Mouse (Mus musculus) midbrain, embryonic 15.5 days (tissue): ENCODE measurements around the gene Fis1. TPM values are rescaled to one million over a fixed set of nuclear protein-coding genes. Genes with fewer than 3 reads are reported as not detected.

Experiments
- ATAC-seq: fragments of 200-750 bp; cut with Nextera tagmentation; replicated peaks from 2 replicates; pipeline ENCODE4 v1.8.0; 2017; ENCODE audit warnings: moderate TSS enrichment
- H3K27ac ChIP-seq: fragments of 300-500 bp; sonication (generic); 2 replicates; pipeline ENCODE4 v1.5.1; 2015; ENCODE audit warnings: mild to moderate bottlenecking, inconsistent platforms
- H3K27me3 ChIP-seq: fragments of 300-500 bp; sonication (generic); replicated peaks from 2 replicates; pipeline ENCODE4 v1.6.1; 2015; ENCODE audit warnings: inconsistent platforms
- H3K36me3 ChIP-seq: fragments of 300-500 bp; sonication (generic); replicated peaks from 2 replicates; pipeline ENCODE4 v1.6.1; 2015; ENCODE audit warnings: inconsistent platforms
- H3K4me1 ChIP-seq: fragments of 300-500 bp; sonication (generic); 2 replicates; pipeline ENCODE4 v1.6.1; 2015; ENCODE audit warnings: inconsistent platforms
- H3K4me2 ChIP-seq: fragments of 300-500 bp; sonication (generic); 2 replicates; pipeline ENCODE4 v1.6.1; 2015; ENCODE audit warnings: inconsistent platforms, mild to moderate bottlenecking, moderate library complexity
- H3K4me3 ChIP-seq: fragments of 300-500 bp; sonication (generic); 2 replicates; pipeline ENCODE4 v1.5.1; 2015; ENCODE audit warnings: mild to moderate bottlenecking, inconsistent platforms
- H3K9ac ChIP-seq: fragments of 300-500 bp; sonication (generic); 2 replicates; pipeline ENCODE4 v1.6.1; 2015; ENCODE audit warnings: mild to moderate bottlenecking, inconsistent platforms
- H3K9me3 ChIP-seq: fragments of 300-500 bp; sonication (generic); 2 replicates; pipeline ENCODE4 v1.6.1; 2016; ENCODE audit warnings: inconsistent platforms
- WGBS: fragments of 180-500 bp; shearing (Covaris S2); methylation state at CpG from one replicate; pipeline ENCODE4 v1.1.7; 2015; ENCODE audit warnings: mixed read lengths; 5-methylcytosine and 5-hydroxymethylcytosine counted together
- polyA plus RNA-seq: library from polyadenylated mRNA; unstranded; fragments of >200 nt; fragmentation: Nextera tagmentation; extraction: Ambion mirVana; gene quantifications from 2 replicates; pipeline ENCODE4 v1.2.1, GENCODE M21; 2015

The Fis1 gene
- 357 and 367 TPM in 2 replicates for polyA plus RNA-seq

DNA sequence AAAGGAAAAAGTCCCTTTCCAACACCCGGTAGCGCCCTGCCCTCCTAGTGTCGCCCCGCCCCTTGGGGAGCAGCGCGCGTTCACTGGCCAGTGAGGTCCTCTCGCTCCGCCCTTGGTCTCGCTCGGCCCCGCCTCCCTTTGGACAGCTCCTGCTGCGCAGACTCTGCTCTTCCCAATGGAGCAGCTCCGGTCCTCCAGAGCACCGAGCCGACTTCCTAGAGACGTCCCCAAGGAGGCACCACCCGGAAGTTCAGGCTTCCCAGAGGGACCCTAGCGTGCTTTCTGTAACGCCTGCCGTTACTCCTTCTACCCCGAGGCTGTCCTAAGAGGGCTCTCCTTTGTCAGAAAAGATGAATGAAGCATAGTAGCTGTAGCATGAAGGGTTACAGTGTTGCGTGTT is at the start of gene Fis1:
Gene Fis1 (plus strand): TSS at position 261 of the 400 bp plus-strand sequence.
- Histone ChIP-seq H3K27ac (peak within 1 kb of the TSS; percentile 79), H3K36me3 (no peaks in the 10 kb centered on the region), H3K4me2 (peak within 1 kb of the TSS; percentile 61), H3K9ac (peak within 1 kb of the TSS; percentile 69), H3K4me3 (peak within 1 kb of the TSS; percentile 68), H3K4me1 (peaks cover 33% of the 10 kb centered on the region), H3K9me3 (no peaks in the 10 kb centered on the region), H3K27me3 (no peaks in the 10 kb centered on the region)
- WGBS, result under 1% methylated on average over 23 of the region's 23 CpGs
- peak; percentile 98 for ATAC-seq

DNA sequence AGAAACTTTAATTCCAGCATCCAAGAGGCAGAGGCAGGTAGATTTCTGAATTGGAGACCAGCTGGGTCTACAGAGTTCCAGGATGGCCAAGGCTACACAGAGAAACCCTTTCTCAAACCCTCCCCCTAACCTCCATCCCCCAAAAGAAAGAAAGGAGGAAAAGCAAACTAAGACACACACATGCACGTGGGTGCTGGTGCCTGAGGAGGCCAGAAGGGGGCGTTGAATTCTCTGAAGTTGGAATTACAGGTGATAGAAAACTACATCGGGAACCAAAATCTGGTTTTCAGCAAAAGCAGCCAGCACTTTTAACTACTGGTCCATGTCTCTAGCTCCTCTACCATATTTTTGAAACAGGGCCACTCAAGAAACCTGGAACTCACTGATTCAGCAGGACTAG is 48.5 kb upstream of the Fis1 start:
- Histone ChIP-seq H3K4me2 (no peak overlapping the region), H3K27ac (no peak overlapping the region), H3K27me3 (no peaks in the 10 kb centered on the region), H3K36me3 (no peaks in the 10 kb centered on the region), H3K4me3 (no peak overlapping the region), H3K4me1 (peaks cover 16% of the 10 kb centered on the region), H3K9ac (no peak overlapping the region), H3K9me3 (no peaks in the 10 kb centered on the region)
- ATAC-seq, result no peak
- WGBS, result 64% methylated on average over 3 of the region's 3 CpGs

DNA sequence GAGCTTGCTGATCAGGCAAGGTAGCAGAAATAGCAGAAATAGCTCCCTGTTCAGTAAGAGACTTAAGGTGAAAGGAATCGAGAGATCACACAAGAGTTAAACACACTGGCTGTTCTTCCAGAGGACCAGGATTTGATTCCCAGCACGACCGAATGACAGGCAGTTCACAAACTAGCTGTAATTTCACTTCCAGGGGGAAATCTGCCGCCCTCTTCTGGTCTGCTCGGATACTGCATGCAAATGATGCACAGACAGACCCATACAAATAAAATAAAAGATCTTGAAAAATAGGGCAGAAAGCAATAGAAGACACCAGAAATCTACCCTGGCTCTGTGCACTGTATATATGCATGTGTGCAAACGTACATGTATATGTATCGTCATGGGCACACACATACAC is 47.4 kb upstream of the Fis1 start:
- Histone ChIP-seq H3K4me1 (peaks cover 16% of the 10 kb centered on the region), H3K4me2 (no peak overlapping the region), H3K27ac (no peak overlapping the region), H3K9me3 (no peaks in the 10 kb centered on the region), H3K27me3 (no peaks in the 10 kb centered on the region), H3K4me3 (no peak overlapping the region), H3K9ac (no peak overlapping the region), H3K36me3 (no peaks in the 10 kb centered on the region)
- no peak for ATAC-seq
- 54% methylated on average over 7 of the region's 7 CpGs for WGBS

DNA sequence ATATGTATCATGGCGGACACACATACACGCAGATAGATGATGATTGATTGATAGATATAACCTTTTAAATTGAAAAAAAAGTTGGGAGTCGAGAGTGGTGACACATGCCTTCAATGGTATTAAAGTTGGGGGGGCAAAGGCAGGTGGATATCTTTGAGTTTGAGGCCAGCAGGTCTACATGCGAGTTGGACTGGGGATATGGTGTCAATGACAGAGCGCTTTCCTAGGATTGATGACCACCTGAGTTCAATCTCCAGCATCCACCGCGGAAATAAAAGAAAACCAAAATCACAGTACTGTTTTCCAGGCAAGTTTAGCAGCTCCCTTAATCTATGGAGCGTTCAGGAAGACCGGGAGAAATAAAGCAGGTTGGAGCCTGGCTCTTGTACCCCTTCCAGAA is 45.5 kb upstream of the Fis1 start:
- Histone ChIP-seq H3K4me3 (peak overlapping the region; percentile 84), H3K9ac (peak overlapping the region; percentile 33; the same call in 1 of the 2 replicates), H3K4me1 (peaks cover 16% of the 10 kb centered on the region), H3K9me3 (no peaks in the 10 kb centered on the region), H3K4me2 (peak overlapping the region; percentile 58), H3K27me3 (no peaks in the 10 kb centered on the region), H3K27ac (peak overlapping the region; percentile 66; the same call in 1 of the 2 replicates), H3K36me3 (peaks cover 8% of the 10 kb centered on the region; the same call in 1 of the 2 replicates)
- WGBS, result 46% methylated on average over 9 of the region's 9 CpGs
- peak; percentile 40 for ATAC-seq

DNA sequence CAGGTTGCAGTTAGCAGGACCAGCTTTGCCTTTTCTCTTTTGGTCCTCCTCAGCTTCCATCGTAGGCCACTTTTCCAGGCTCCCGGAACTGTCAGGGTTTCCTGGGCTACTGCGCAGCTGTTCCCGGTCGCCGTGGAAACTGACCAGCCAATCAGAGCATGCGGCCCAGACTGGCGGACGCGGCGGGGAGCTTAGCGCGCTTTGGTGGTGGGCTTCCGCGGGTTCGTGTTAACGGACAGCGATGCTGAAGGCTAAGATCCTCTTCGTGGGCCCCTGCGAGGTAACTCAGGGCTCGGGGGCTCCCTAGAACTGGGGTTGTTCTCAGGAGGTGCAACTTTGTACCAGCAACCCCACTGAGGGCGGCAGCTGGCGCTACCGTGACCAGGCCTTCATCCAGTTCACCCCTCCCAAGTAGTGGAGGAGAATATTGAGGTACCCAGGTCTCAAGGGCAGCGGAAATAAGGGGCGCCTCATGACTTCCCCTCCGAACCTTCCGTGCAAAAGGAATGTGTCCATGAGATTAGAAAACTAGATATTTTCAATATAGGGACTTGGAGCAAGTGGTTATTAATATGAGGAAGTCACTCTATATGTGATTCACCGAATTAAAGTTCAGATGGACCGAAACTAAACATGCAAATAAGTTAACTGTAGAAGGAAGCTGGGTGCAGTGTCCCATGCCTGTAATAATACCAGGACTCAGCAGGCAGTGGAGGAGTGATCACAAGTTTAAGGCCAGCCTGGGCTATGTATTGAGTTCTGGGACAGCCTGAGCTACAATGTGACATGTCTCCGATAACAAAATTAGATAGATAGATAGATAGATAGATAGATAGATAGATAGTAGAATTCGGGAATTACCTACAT is 44.9 kb upstream of the Fis1 start, which contains the start of gene Ift22:
Gene Ift22 (plus strand): TSS at position 160 of the 867 bp plus-strand sequence.
- peak; percentile 96 for ATAC-seq
- H3K27ac ChIP-seq, result peak within 1 kb of the TSS; percentile 66
- H3K36me3 ChIP-seq, result peaks cover 11% of the 10 kb centered on the region; the same call in 1 of the 2 replicates
- peaks cover 16% of the 10 kb centered on the region for H3K4me1 ChIP-seq
- peak within 1 kb of the TSS; percentile 58 for H3K4me2 ChIP-seq
- no peaks in the 10 kb centered on the region for H3K27me3 ChIP-seq
- 8% methylated on average over 32 of the region's 32 CpGs for WGBS
- H3K9ac ChIP-seq, result peak within 1 kb of the TSS; percentile 67
- H3K9me3 ChIP-seq, result no peaks in the 10 kb centered on the region
- peak within 1 kb of the TSS; percentile 84 for H3K4me3 ChIP-seq

DNA sequence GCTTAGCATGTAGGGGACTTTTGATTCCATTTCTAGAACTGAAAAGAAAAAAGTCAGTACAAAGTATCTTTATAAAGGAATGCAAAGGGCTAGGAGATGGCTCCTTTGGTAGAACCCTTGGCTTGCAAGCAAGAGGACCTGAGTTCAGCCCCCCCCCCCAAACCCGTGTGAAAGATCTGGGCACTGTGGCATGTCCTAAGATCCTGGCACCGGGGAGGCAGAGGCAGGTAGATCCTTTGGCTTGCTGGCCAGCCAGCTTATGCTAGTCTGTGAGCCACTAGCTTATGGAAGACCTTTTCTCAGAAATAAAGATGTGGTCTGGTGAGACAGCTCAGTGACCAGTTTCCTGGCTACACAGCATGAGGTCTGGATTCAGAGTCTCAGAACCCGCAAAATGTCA is 38.9 kb upstream of the Fis1 start:
- 76% methylated on average over 3 of the region's 3 CpGs for WGBS
- Histone ChIP-seq H3K27ac (no peak overlapping the region), H3K4me1 (peaks cover 3% of the 10 kb centered on the region), H3K9ac (no peak overlapping the region), H3K4me3 (no peak overlapping the region), H3K27me3 (no peaks in the 10 kb centered on the region), H3K9me3 (no peaks in the 10 kb centered on the region), H3K36me3 (peaks cover 14% of the 10 kb centered on the region; the same call in 1 of the 2 replicates), H3K4me2 (no peak overlapping the region)
- no peak for ATAC-seq

DNA sequence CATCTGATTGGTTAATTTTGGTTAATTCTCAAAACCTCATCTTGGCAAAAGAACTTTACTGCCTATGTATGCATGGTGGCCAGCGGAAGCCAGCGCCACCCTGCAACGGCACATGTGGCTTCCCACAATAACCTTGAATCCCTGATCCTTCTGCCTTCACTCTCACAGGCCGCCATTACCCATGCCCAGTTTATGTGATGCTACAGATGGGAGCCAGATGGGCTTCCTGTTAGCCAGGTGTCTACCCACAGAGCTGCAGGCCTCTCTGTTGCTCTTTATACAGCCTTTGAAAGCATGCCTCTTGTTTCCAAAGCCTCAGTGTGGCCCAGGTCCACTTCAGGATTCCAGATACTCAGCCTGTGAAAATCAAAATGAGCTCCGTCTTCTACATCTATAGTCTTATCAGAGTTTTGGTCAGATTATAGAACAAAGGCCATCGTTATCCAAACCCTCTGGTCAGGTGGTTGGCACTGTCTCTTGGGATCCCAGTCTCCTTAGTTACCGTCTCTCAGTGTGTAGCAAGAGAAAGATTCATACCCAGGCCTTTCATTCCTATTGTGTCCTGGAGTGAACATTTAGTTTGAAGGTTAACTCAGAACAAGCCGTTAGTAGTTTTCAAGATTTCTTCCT is 35.3 kb upstream of the Fis1 start:
- Histone ChIP-seq H3K4me3 (no peak overlapping the region), H3K4me2 (no peak overlapping the region), H3K36me3 (peaks cover 6% of the 10 kb centered on the region; the same call in 1 of the 2 replicates), H3K9ac (no peak overlapping the region), H3K9me3 (no peaks in the 10 kb centered on the region), H3K27ac (no peak overlapping the region), H3K27me3 (no peaks in the 10 kb centered on the region), H3K4me1 (peaks cover 5% of the 10 kb centered on the region)
- ATAC-seq, result no peak
- WGBS, result 94% methylated on average over 8 of the region's 8 CpGs

DNA sequence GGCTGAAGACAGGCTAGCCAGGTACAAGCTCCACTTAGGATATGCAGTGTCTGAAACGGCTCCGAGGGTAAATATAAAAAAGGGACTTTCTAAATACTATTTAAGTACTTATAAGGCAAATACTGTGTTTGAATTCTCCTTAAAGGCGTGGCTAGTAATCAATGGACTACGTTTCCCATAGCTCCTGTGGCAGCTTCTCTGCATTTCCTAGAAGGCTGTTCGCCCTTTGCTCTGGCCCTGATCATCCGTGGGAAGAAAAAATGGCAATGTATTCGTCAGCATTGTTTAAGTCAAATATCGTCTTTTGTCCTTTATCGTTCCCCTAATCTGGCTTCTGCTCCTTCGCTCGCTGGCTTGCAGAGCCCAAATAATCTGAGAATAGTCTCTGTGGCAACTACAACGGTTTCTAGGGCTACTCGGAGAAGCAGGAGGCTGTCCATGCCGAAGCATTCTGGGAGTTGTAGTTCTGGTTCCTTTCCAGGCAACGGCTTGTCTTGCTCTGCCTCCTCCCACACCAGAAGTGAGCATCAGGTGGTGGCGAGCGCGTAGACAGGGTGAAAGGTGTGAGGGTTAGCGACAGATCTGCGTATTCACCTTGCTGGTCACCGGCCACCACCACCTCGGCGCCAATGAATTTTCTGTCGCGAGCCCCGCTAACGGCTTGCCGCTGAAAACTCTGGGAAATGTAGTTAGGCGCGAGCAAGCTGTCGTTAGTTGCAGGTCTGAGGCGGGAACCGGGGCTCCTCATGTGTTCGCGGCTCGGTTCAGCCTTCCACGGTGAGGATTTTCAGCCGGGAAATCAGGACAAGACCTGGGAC is 34.2 kb upstream of the Fis1 start:
- WGBS, result 2% methylated on average over 38 of the region's 38 CpGs
- H3K4me2 ChIP-seq, result peak overlapping the region; percentile 74
- peak; percentile 92 for ATAC-seq

DNA sequence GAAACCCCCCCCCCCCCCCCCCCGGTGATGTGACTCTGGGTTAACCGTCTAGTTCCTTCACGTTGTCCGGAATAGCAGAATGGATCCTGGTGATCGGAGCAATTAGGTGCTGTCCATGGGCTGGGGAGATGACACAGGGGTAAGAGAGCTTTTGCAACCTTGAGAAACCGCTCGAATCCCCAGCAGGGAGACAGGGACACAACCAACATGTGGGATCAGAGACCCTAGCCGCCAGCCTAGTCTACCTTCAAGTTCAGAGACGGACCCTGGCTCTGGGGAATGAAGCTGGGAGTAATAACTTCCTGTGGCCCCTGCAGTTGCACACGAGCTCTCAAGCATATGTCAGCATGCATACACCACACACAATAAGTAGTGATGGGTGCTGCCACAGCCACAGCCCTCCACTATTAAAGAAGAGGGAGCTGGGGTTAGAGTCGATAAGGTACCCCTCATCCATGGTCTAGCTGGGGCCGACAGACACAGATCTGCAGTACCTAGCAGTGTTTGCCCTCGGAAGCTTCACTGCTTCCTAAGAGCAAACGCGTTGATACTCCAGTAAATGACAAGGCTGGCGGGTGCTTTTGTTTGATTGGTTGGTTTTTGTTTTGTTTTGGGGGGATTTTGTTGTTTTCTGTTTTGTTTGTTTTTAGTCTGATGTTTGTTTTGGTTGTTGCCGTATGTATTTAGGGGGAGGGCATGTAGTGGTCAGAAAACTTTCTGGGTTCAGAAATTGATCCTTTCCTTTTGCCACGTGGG is 33.4 kb upstream of the Fis1 start:
- peak; percentile 19 for ATAC-seq
- Histone ChIP-seq H3K9me3 (no peaks in the 10 kb centered on the region), H3K9ac (peak overlapping the region; percentile 71), H3K4me2 (peak overlapping the region; percentile 74), H3K27ac (no peak overlapping the region), H3K4me1 (peaks cover 5% of the 10 kb centered on the region), H3K36me3 (0 out of 2 replicates have a peak, but pooled peaks cover under 1% of the 10 kb centered on the region), H3K27me3 (no peaks in the 10 kb centered on the region), H3K4me3 (peak overlapping the region; percentile 66)
- WGBS, result 25% methylated on average over 18 of the region's 18 CpGs

More for the DNA sequence above, 34.2 kb upstream of the Fis1 start:
- peak overlapping the region; percentile 81 for H3K27ac ChIP-seq
- peak overlapping the region; percentile 71 for H3K9ac ChIP-seq
- H3K27me3 ChIP-seq, result no peaks in the 10 kb centered on the region
- no peaks in the 10 kb centered on the region for H3K9me3 ChIP-seq
- peaks cover 5% of the 10 kb centered on the region for H3K4me1 ChIP-seq
- 0 out of 2 replicates have a peak, but pooled peaks cover 3% of the 10 kb centered on the region for H3K36me3 ChIP-seq
- H3K4me3 ChIP-seq, result peak overlapping the region; percentile 66

DNA sequence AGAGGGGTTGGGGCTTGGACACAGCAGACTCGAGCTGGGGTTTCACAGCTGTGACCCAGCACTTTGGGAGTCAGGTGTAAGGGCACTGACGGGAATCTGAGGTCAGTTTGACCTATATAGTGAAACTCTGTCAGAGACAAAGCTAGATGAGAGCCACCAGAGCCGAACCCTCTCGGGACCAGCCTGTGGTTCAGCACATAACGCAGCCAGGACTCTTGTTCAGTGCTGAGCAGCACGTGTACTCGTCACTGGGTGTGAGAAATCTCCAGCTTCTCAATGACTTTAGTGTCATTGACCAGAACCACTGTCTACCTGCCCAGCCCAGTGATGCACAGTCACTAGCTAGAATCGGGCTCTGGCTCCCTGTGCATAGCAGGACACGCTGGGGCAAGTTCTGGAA is 30.2 kb upstream of the Fis1 start:
- ATAC-seq, result no peak
- no peak overlapping the region for H3K4me2 ChIP-seq
- peaks cover 5% of the 10 kb centered on the region for H3K4me1 ChIP-seq
- no peaks in the 10 kb centered on the region for H3K36me3 ChIP-seq
- H3K9ac ChIP-seq, result no peak overlapping the region
- H3K9me3 ChIP-seq, result no peaks in the 10 kb centered on the region
- no peak overlapping the region for H3K4me3 ChIP-seq
- WGBS, result 86% methylated on average over 9 of the region's 9 CpGs
- H3K27me3 ChIP-seq, result no peaks in the 10 kb centered on the region
- no peak overlapping the region for H3K27ac ChIP-seq

DNA sequence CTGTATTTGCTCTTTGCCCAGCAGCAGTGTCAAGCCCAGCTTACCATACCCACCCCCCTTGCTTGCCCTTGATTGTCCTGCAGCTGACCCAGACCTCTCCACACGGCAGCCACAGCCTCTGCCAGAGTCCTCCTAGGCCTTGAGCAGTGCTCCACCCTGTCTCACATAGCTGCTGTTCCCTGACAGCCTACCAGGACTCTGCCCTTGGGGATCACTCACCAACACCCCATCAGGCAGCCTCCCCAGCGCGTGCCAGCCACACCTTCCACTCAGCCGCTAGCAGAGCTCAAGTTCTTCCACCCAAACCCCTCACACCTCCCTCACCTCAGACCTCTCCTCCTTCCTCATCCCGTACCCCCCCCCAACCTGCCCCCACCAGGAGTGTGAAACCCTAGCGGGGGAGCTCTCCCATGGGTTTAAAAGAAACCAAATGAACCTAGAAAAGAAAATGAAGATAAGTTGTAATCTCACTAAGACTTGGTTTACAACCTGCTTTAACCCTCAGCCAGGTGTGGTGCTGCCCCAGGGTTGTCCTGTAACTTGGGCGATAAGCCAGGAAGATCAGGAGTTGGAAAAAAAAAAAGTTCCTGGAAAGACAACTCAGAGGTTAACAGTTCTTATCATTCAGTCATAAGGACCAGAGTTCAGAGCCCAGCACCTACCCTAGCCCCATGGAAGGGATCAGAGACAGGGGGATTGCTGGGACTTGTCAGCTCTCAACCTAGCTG is 29.2 kb upstream of the Fis1 start:
- no peak overlapping the region for H3K9ac ChIP-seq

More for the DNA sequence above, 29.2 kb upstream of the Fis1 start:
- no peak for ATAC-seq
- no peak overlapping the region for H3K4me3 ChIP-seq
- H3K4me1 ChIP-seq, result peaks cover 5% of the 10 kb centered on the region
- H3K4me2 ChIP-seq, result no peak overlapping the region
- no peak overlapping the region for H3K27ac ChIP-seq
- no peaks in the 10 kb centered on the region for H3K27me3 ChIP-seq
- WGBS, result 81% methylated on average over 7 of the region's 7 CpGs
- H3K9me3 ChIP-seq, result no peaks in the 10 kb centered on the region
- no peaks in the 10 kb centered on the region for H3K36me3 ChIP-seq
